Mouse (Mus musculus) frontal cortex, postnatal 14 days (tissue): ENCODE results near the gene Rassf4.
A peak's percentile ranks its signal among the peaks of the same experiment; 100 is the strongest.

ENCODE experiments used
- DNase-seq, 2 experiments: peaks; one replicate each; pipeline ENCODE4 v3.0.0; 2022; ENCODE audit warnings: low spot score in 2 of 2

The Rassf4 gene

DNA sequence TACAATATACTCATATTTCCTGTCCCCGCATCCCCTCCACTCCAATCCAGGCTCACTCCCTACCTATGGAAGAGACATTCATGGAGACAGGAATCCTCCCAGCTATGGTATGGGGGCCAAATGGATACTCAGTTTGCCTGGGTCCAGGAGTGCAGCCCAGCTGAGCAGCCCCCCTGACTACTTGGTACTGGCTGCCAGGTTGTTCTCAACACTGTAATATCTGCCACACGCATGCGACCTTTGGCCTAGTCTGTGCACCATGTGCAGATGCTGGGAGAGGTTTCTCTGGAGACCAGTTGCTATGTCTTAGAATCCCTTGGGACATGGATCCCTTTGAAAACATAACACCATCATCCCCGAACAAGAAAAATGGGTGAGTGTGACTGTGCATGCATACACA lies 2.0 kb downstream of the Rassf4 start:
- DNase-seq, result no peak

DNA sequence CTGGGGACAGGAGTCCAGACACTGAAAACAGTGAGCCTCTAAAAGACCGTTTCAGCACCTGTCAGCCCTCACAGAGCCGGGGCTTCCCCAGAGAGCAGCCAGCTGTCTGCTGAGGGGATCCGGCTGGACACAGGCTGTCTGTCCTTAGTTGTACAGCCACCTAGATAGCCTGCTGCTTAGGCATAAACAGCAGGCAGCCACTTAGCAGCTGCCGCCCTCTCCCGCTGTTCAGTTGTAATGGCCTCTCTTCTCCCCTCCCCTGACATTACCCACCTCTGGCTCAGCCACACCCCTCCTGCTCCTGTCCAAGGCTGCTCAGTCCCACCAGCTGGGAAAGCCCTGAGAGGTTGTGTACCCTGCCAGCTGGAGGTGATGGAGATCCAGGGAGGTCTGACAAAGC lies 2.7 kb downstream of the Rassf4 start:
- no peak for DNase-seq

DNA sequence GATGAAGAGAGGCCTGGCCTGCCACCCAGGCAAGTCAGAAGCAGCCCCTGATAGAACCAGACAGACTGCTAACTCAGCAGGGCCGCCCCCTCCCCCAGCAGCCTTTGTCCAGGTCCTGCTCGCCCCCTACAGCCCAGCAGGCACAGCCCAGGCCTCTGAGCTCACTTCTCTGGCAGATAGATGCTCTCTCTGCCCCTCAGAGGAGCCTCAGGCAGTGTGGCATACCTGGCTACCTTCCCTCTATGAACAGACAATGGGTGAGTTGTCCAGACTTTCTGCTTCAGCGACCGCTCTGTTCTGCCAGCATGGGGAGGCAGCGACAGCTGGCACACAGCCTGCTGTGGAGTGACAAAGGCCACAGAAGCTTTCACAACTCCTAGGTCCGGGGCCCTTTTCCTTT lies 3.6 kb downstream of the Rassf4 start:
- no peak for DNase-seq

DNA sequence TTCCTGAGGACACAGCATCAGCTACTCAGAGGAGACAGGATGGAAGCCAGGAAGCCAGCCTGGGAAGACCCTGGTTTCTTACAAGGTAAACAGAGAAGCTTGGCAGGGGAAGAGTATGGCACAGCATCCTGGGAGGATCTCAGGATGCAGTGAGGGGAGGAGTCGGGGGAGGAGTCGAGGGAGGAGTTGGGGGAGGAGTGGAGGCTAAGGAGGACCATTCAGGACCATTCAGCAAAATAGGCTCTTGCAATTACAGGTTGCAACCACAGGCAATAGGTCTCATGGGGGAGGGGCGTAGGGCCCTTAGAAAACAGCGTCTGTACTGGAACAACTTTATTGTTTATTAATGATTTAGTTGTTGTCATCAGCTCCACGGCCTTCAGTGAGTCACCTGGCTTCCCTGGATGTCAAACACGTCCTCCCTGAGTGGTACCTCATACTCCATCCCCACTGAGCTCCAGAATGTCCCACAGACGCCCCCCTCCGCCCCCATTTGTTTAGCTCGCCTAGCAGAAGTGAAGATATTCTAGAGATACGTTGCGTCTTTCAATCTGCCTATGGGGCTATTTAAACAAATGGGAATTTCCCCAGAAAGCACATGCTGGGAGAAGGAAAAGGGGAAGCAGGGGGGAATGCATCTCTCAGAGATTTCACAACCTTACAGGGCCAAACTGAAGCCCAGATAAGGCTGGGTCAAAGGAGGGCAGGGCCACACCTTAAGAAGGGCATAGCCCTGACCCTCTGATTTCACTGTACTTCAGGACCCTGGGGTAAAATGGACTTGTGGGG lies 4.9 kb downstream of the Rassf4 start:
- DNase-seq, result no peak

DNA sequence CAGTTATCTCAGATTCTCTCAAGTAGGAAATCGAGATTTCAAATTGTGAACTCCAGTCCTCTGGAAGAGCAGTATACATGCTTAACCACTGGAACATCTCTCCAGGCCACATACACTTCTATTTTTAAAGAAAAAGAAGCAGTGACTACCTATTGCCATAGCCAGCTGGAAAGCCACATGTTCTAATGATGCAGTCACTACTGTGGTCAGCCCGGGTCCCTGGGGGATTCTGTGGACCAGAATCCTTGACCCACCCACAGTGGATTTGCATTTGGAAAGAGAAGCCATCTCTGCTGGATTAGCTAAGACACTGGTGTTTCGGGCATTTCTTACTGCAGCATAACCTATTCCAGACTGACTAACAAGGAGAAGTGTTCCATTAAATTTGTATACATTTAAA lies 6.4 kb downstream of the Rassf4 start:
- no peak for DNase-seq

DNA sequence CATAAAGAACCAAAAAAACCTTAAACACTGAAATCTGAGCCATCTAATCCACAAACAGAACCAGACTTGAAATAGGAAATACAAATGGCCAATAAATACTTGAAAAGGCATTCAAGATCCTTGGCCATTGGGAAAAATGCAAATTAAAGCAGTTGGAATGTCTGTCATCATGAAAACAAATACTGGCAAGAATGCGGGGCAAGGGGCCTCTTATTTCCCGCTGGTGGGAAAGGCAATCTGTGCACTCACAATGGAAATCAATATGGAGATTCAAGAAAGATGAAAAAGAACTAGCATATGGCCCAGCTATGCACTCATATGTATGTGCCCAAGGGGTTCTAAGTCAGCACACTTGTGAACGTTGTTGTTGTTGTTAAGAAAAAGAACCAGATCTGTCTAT lies 6.9 kb downstream of the Rassf4 start:
- no peak for DNase-seq

DNA sequence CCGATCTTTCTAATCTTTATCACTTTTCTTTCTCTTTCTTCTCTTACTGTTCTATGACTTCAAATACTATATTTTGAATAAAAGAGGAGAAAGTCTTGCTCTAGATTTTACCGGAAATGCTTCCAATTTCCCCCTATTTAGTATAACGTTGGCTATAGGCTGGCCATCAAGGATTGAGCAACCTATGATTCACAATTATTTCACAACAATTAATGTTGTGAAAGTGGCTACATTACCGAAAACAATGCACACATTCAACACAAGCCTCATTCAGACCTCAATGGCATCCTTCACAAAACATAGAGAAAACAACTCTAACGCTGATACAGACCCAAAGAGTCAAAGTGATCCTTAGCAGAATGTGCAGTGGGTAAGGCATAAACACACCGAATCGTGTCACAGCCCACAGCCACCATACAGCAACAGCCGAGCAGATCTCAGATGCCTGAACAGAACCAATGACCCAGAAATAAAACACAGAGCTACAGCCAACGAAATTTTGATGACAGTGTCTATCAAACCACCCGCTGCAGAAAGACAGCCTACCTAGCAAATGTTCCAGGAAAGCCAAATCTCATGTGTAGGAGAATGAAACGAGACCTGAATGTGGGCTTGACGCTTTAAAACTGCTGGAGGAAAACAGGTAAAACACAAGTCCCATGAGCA lies 7.5 kb downstream of the Rassf4 start:
- DNase-seq, result no peak

DNA sequence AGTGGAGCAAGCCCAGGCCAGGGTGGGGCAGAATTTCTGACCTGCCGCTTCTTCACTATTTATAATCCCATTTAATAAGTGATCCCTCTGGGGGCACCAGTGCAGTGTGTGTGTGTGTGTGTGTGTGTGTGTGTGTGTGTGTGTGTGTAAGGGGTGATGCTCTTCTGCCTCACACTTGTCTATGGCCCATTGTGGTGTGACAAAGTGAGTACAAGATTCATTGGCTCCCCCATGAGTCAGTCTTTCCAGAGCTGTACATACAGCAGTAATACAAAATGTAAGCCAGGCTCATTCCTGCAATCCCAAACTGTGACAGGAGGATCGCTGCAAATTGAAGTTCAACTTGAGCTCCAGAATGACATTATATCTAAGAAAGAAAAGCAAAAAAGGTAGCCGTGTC lies 8.9 kb downstream of the Rassf4 start:
- DNase-seq, result no peak

DNA sequence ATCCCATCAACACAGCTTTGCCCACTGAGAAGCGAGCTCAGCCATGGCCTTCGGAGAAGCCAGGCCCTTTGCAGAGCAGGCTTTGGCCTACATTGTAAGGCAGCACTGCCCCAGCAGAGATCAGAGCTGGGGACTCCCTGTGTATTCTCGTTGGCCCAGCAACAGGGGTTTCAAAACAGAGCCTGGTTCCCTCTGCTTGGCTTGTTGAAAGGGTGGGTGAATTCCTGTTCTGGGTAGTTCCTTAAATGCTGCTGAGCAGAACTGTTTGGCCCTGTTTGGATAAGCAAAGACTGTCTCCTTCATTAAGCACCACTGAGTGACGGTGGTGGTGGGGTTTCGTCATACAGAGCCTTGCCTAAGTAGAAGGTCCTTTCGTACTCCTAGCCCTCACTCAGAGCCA lies 9.7 kb downstream of the Rassf4 start:
- DNase-seq, result no peak

DNA sequence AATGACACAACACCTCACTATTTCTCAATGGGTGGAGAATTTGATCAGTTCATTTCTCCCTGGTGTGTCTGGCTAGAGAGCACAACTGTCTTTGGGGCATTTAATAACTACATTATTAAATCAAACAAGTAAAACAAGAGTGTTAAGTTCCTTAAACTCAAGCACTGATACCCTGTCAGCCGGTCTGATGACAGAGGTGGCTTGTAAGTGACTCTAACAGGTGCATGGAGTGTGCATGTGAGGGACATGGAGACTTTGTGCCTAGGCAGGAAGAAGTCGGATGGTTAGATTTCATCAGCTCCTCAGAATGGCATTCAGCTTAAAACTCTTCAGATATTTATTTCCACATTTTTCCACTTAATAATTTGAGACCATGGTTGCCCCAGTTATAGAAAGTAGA lies 10.4 kb downstream of the Rassf4 start:
- no peak for DNase-seq

DNA sequence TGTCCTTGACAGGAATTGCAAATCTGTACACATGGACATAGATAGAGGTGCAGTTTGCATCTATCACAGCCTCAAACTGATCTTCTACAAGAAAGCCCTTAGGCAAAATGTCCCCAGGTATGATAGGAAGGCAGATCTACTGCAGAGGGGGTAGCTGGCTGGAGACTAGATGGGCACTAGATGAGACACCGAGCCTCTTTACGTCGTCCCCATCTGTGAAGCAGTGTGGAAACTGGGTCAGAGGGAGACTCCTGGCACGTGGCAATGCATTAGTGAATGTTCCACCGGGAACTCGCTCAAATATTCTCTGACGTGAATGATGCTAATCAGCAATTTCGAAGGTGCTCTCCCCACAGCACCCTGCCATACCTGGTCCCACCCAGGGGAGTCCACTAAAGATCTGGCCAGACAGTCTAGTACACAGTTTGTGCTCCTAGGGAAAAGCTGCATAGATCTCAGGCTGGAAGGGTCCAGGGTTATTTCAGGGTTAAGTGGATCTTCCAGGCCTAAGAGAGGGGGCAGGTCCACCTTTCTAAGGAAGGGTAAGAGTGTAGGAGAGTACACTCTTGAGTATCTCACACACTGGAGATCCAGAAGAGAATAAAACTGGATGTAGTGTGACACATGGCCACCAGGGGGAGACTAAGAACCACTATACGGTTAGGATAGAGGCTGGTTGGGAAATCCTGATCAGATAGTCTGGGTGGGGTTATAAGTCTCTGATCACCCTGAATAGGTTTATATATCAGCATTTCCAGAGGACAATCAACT lies 19.9 kb downstream of the Rassf4 start:
- peak in 1 of 2 experiments; percentile 69 for DNase-seq

DNA sequence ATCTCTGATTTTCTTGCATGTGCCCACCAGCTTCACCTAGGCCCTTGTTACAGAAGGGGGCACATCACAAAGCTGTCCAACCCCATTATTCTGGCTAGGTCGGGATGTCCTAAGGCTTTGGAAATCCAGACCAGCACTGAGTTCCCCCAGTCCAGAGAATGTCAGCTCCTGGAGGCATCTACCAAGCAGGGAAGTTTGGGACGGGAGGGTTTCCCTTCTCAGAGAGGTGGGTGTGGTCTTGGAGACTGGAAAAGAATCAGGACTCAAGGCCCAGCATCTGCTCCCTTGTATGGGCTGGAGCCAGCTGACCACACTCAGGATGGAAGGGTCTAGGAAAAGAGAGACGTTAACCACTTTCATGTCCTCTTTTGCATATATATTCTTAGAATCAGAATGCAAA lies 20.6 kb downstream of the Rassf4 start:
- DNase-seq, result no peak

DNA sequence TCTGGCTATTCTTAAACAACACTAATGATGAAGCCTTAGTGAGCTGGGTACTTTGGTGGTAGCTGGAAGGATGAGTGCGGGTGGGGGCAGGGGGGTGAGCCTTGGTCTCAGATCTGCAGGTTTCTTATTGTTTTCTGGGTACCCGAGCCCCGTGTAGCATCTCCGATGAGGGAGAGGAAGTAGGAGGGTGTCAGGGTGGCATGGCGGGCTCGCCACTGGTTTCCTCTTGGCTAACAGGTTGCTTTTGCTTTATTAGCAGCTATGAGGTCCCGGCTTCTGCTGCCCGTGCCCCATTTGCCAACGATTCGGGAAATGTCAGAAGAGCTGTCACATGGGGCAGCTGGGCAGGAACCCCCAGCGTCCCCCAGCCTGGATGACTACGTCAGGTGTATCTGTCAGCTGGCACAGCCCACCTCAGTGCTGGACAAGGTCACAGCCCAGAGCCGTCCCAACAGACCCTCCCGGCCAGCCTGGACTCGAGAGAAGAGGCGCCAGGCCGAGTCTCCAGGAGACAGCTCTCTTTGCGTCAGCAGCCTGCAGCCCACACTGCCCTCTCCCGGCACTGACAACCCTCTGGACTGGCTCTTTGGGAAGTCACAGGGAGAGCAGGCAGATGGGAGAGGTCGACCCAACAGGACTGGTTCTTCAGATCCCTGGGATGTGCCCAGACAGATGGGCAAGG lies 22.2 kb downstream of the Rassf4 start:
- DNase-seq, result no peak

DNA sequence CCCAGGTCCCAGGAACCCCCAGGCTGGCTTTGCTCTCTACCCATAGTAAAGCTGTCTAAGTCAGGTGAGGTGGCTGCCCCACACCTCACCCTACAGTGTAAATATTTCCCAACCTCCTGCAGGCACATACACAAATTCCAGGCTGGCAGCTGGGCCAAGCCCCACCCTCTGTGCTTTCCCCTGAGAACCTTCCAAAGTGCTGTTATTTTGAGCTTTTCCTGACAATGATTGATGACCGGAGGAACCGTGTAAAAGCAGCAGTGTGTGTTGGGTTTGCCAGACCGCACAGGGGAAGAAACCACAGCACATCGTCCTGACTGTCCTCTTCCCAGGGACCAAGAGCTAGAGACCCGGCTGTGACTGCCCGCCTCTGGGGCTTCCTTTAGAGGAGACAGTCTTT lies 23.3 kb downstream of the Rassf4 start, which contains the start of gene Depp1:
Gene Depp1 (plus strand): TSS at position 204 of the 400 bp plus-strand sequence.
- no peak for DNase-seq

DNA sequence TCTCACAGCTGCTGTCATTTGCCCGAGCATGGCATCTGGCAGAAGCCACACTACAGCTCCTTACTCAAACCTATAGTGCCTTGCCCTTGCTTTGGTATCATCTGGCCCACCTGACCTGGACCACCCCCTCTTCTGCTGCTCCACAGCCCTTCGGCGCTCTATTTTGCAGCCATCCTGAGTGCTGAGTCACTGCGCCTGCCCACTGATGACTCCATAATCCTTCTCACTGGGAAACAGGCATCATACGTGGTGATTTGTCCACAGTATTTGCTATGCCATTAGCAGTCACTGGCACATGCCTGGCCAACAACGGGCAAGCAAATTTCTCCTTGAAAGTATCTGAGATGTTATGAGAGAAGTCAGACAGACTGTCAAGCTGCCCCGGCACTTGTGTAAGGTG lies 23.9 kb downstream of the Rassf4 start:
- DNase-seq, result no peak

DNA sequence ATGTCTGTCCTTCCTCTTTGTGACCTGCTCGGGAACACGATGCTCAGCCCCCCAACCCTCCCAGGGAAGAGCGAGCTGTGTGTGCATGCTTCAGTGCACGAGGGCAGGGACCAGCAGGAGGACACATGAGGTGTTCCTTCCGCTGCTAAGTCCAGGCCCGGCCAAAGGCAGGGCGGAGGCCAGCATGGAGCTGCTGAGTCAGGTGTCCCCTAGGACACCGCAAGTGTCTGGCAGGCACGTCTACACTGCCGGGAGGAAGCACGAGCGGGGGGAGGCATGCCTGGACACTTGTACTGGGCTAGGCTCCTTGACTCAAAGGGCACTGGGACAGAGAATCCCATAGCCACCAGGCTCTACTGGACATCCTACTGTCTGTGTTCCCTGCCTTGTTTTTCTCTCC lies 26.0 kb downstream of the Rassf4 start:
- no peak for DNase-seq

DNA sequence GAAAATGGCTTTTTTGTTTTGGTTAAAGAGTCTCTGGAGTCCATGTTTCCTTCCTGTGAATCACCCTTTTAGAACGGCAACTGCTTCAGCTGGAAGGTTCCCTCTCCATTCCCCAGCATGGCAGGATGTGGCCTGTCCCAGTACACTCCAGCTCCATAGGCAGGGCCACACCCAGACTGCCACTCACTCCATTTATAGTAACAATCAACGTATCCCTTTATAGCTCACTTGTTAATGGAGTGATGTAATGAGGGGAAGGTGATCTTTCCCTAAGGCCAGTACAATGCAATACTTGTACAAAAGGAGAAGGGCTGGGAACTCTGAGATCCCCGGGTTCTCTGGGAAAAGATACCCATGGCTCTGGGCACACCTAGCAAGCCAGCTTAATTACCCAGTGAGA lies 29.4 kb downstream of the Rassf4 start:
- DNase-seq, result no peak

DNA sequence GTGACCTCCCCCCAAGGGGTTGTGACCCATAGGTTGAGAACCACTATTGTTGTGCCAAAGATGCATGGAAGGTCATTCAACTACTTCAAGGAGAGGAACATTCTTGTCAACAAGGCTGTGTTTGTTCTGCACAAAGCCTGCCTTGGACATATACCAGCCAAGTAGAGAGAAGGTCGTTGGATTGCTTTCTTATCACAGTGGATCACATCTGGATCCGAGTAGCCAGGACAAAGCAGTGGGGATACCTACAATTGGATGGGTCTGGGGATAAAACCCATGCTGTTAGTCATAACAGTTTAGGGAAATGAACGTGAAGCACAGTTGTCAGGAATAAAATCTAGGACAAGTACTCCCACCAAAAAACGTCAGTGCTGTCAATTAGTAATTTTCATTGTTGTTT lies 29.9 kb downstream of the Rassf4 start:
- DNase-seq, result no peak

DNA sequence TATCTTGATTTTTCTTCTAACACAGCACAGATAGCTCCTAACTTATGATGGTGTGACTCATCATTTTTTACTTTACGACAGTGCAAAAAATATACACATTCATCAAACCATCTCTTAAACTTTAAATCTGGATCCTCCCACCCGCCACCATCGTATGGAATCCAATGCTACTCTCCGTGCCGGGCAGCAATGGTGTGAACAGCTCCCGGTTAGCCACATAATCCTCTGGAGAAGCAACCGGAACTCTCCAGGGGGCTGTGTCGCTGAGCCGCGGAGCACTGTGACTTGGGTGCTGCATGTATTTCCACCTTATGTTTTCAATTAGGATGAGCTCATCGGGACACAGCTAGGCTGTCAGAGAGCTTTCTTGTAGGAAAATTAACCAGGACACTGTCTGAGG lies 30.8 kb downstream of the Rassf4 start:
- peak; percentile 33 to 44 for DNase-seq

DNA sequence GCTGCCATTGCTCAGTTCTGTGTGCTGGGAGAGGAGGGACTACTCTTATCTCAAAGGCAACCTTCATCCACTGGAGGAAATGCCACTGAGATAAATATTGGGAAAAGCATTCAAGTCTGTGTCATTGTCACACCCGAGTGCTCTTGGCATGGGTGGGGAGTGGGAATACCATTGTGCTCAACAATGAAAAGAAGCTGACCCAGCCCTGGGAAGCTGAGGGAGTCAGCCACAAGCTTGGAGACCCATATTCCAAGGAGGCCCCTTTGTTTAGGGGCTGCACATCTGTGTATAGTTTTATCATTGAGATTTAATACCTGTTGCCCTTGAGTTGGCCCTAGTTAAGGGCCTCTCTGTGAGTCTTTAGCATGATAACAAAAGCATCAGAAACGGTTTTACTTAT lies 34.1 kb downstream of the Rassf4 start:
- no peak for DNase-seq

DNA sequence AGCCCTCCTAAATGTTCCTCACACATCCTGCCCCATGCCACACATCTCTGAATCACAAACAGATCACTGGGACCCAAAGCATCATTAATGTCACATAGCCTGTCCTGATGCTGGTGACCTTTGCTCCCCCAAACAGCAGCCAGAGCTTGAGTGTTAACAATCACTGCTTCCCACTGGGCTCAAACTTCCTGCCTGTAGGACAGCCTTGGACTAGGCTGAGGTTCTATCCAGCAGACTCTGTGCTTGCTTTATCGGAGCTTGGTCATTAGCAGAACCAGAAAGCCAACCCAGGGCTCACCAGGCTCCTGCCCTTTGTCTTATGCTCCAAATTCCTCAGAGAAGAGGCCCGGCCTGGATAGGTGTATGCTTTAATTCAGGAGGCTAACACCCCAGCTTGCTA lies 34.9 kb downstream of the Rassf4 start:
- DNase-seq, result no peak

DNA sequence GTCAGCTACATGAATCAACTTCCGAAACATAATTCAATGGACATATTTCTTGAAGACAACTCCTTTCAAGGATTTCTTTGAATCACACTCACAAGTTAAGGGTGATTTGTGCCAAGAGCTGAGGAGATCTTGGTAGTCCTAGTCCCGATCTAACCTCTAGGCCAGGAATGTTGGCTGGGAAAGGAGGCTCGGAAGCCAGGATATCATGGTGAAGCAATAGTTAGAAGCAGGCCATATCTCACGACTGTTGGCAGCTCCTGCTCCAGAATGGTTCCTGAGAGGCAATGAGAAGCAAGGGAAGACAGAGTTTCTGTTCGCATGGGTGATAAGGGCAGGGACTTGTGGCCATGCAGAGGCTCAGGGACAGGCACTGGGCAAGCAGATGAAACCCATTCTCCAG lies 36.3 kb downstream of the Rassf4 start:
- no peak for DNase-seq
